Mouse (Mus musculus): ENCODE measurements around the gene Gm3752. TPM values are rescaled to one million over a fixed set of nuclear protein-coding genes. Genes with fewer than 3 reads are reported as not detected.
"Not testable (repeated sequence)": the region's sequence is repeated elsewhere in the genome, so short reads cannot be mapped to it uniquely, and the experiment has no call there.

The Gm3752 gene
- polyA plus RNA-seq (2014; fragmentation: Nextera tagmentation; extraction: Ambion mirVana) = 1.7 and 3.4 TPM in 2 replicates

DNA sequence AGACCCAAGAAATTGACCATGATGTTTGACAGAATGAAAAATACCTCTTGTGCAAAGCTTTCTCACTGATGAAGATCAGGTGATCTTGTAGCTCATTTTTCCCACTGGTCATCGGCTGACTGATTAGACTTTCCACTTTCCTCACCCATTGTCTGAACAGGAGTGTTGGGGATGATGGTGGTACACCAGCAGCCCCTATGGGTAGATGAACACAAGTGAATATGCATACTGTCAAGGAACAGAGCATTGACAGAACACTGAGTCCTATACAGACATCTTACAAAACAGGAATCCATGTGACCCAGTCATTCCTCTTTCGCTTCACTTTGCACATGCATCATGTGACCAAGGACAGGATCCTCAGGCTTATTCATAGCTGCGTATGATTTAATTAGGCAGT lies at the start of gene Gm3752:
Gm3752 (minus strand) TSS at position 101 of the 400 bp plus-strand sequence.
- H3K36me3 ChIP-seq (ENCODE audit: control insufficient read depth, insufficient read depth, low read length); H3K4me3 ChIP-seq (ENCODE audit: low read depth, low read length); H3K27ac ChIP-seq (ENCODE audit: low read depth, low read length); H3K27me3 ChIP-seq (ENCODE audit: control insufficient read depth, insufficient read depth, low read length); H3K9ac ChIP-seq (ENCODE audit: low read depth, low read length); H3K4me2 ChIP-seq; ATAC-seq (replicated peaks; ENCODE audit: insufficient number of reproducible peaks, low FRiP score, low TSS enrichment); H3K9me3 ChIP-seq (replicated peaks; ENCODE audit: control insufficient read depth, low read length); H3K4me1 ChIP-seq (ENCODE audit: control insufficient read depth, insufficient read depth, low read length): not testable (repeated sequence)
- 33% methylated on average over 1 of the region's 3 CpGs for WGBS (ENCODE audit: insufficient replicate concordance)

DNA sequence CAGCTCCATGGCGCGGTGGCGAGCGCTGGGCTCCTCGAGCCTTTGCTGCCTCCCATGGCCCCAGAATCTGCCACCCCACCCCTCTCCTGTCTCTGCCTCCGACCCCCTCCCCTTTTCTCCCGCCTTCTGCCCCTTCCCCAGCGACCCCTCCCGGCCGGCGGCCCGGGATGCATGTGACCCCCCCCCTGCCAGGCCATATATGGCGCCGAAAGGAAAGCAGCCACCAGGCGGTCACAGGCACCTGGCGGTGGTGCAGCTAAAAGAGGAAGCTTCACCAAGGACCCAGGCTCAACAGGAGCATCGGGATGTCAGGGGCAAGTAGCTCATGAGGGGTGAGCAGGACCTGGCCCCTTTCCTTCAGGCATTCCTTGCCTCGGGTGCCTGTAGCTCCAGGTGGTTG lies 5.2 kb upstream of the Gm3752 start:
- Histone ChIP-seq H3K4me2 (peak overlapping the region; percentile 54), H3K4me3 (ENCODE audit: low read depth, low read length) (peak overlapping the region; percentile 38)
- not testable (repeated sequence) for H3K4me1 ChIP-seq (ENCODE audit: control insufficient read depth, insufficient read depth, low read length); H3K9me3 ChIP-seq (replicated peaks; ENCODE audit: control insufficient read depth, low read length); H3K9ac ChIP-seq (ENCODE audit: low read depth, low read length); H3K36me3 ChIP-seq (ENCODE audit: control insufficient read depth, insufficient read depth, low read length); ATAC-seq (replicated peaks; ENCODE audit: insufficient number of reproducible peaks, low FRiP score, low TSS enrichment); H3K27ac ChIP-seq (ENCODE audit: low read depth, low read length); H3K27me3 ChIP-seq (ENCODE audit: control insufficient read depth, insufficient read depth, low read length)
- WGBS (ENCODE audit: insufficient replicate concordance) = under 1% methylated on average over 12 of the region's 18 CpGs

- H3K9me3 ChIP-seq (replicated peaks; ENCODE audit: control insufficient read depth, low read length); H3K9ac ChIP-seq (ENCODE audit: low read depth, low read length); H3K27ac ChIP-seq (ENCODE audit: low read depth, low read length); H3K4me2 ChIP-seq; ATAC-seq (replicated peaks; ENCODE audit: insufficient number of reproducible peaks, low FRiP score, low TSS enrichment); H3K27me3 ChIP-seq (ENCODE audit: control insufficient read depth, insufficient read depth, low read length); H3K36me3 ChIP-seq (ENCODE audit: control insufficient read depth, insufficient read depth, low read length); H3K4me1 ChIP-seq (ENCODE audit: control insufficient read depth, insufficient read depth, low read length); H3K4me3 ChIP-seq (ENCODE audit: low read depth, low read length): not testable (repeated sequence)
- WGBS (ENCODE audit: insufficient replicate concordance) = no CpG with 5 or more reads among the region's 2 CpGs
Observed at GRCm38 (mm10) chr14:7450817-7451216, 32.7 kb downstream of the Gm3752 start, which contains the start of gene Gm3755. Gm3755 (minus strand) TSS chr14:7450917.

GRCm38 (mm10) chr14:7422496-7422895 lies 61.1 kb downstream of the Gm3752 start:
- H3K36me3 ChIP-seq (ENCODE audit: control insufficient read depth, insufficient read depth, low read length); H3K4me3 ChIP-seq (ENCODE audit: low read depth, low read length); H3K9ac ChIP-seq (ENCODE audit: low read depth, low read length); ATAC-seq (replicated peaks; ENCODE audit: insufficient number of reproducible peaks, low FRiP score, low TSS enrichment); H3K27me3 ChIP-seq (ENCODE audit: control insufficient read depth, insufficient read depth, low read length); H3K4me2 ChIP-seq; H3K9me3 ChIP-seq (replicated peaks; ENCODE audit: control insufficient read depth, low read length); H3K27ac ChIP-seq (ENCODE audit: low read depth, low read length); H3K4me1 ChIP-seq (ENCODE audit: control insufficient read depth, insufficient read depth, low read length): not testable (repeated sequence)
- WGBS (ENCODE audit: insufficient replicate concordance) = 56% methylated on average over 2 of the region's 2 CpGs

Other genes starting within 250 kb of the Gm3752 start
- gene Gm3727, start 219.0 kb downstream of the Gm3752 start, polyA plus RNA-seq (2014; fragmentation: Nextera tagmentation; extraction: Ambion mirVana) = not detected in 2 replicates
- 2.9 and 3.6 TPM in 2 replicates for gene Gm3739, start 168.7 kb downstream of the Gm3752 start, polyA plus RNA-seq (2014; fragmentation: Nextera tagmentation; extraction: Ambion mirVana)
- gene Gm5797, start 151.4 kb downstream of the Gm3752 start, polyA plus RNA-seq (2014; fragmentation: Nextera tagmentation; extraction: Ambion mirVana) = not detected in 2 replicates
- gene Gm8374, start 118.6 kb downstream of the Gm3752 start, polyA plus RNA-seq (2014; fragmentation: Nextera tagmentation; extraction: Ambion mirVana) = not detected in 2 replicates
- not detected in 2 replicates for gene Gm3755, start 32.8 kb downstream of the Gm3752 start, polyA plus RNA-seq (2014; fragmentation: Nextera tagmentation; extraction: Ambion mirVana)
- gene Gm3558, start 84.8 kb upstream of the Gm3752 start, polyA plus RNA-seq (2014; fragmentation: Nextera tagmentation; extraction: Ambion mirVana) = 1.2 TPM in 1 of 2 replicates, not detected in the other
- not detected in 2 replicates for gene Gm10338, start 111.8 kb upstream of the Gm3752 start, polyA plus RNA-seq (2014; fragmentation: Nextera tagmentation; extraction: Ambion mirVana)
- not detected in 2 replicates for gene Gm10128, start 160.2 kb upstream of the Gm3752 start, polyA plus RNA-seq (2014; fragmentation: Nextera tagmentation; extraction: Ambion mirVana)